Mouse (Mus musculus): ENCODE data around the gene Fam172a. TPM values are rescaled to one million over a fixed set of nuclear protein-coding genes. Genes with fewer than 3 reads are reported as not detected.

Fam172a gene
- polyA plus RNA-seq, 1 experiment from 2014 or later: 37.8 TPM

GRCm38 (mm10) chr13:78104851-78105250, 403.0 kb downstream of the Fam172a start:
- H3K27ac ChIP-seq (ENCODE audit: low read depth, low read length): no peak overlapping the region
- no peak overlapping the region for H3K9ac ChIP-seq (replicated peaks; ENCODE audit: low read depth, low read length)
- no peaks in the 10 kb centered on the region for H3K9me3 ChIP-seq (ENCODE audit: control insufficient read depth, low read length)
- H3K36me3 ChIP-seq (ENCODE audit: control insufficient read depth, insufficient read depth, low read length): no peaks in the 10 kb centered on the region
- H3K4me1 ChIP-seq (ENCODE audit: control insufficient read depth, insufficient read depth, low read length): no peaks in the 10 kb centered on the region
- WGBS: 87% methylated on average over 3 of the region's 3 CpGs
- H3K27me3 ChIP-seq (ENCODE audit: control insufficient read depth, insufficient read depth, low read length): no peaks in the 10 kb centered on the region
- H3K4me3 ChIP-seq (ENCODE audit: low read depth, low read length): no peak overlapping the region
- no peak for ATAC-seq (ENCODE audit: low read depth)
- H3K4me2 ChIP-seq (ENCODE audit: low read depth, low read length): no peak overlapping the region

GRCm38 (mm10) chr13:78110648-78111047, 408.8 kb downstream of the Fam172a start:
- Histone ChIP-seq H3K4me3 (ENCODE audit: low read depth, low read length) (no peak overlapping the region), H3K27me3 (ENCODE audit: control insufficient read depth, insufficient read depth, low read length) (no peaks in the 10 kb centered on the region), H3K4me2 (ENCODE audit: low read depth, low read length) (no peak overlapping the region), H3K27ac (ENCODE audit: low read depth, low read length) (no peak overlapping the region), H3K36me3 (ENCODE audit: control insufficient read depth, insufficient read depth, low read length) (no peaks in the 10 kb centered on the region), H3K9me3 (ENCODE audit: control insufficient read depth, low read length) (no peaks in the 10 kb centered on the region), H3K4me1 (ENCODE audit: control insufficient read depth, insufficient read depth, low read length) (no peaks in the 10 kb centered on the region), H3K9ac (replicated peaks; ENCODE audit: low read depth, low read length) (no peak overlapping the region)
- ATAC-seq (ENCODE audit: low read depth): no peak
- 69% methylated on average over 4 of the region's 4 CpGs for WGBS

- ATAC-seq (ENCODE audit: low read depth): no peak
- H3K4me1 ChIP-seq (ENCODE audit: control insufficient read depth, insufficient read depth, low read length): no peaks in the 10 kb centered on the region
- no peak overlapping the region for H3K9ac ChIP-seq (replicated peaks; ENCODE audit: low read depth, low read length)
- H3K36me3 ChIP-seq (ENCODE audit: control insufficient read depth, insufficient read depth, low read length): no peaks in the 10 kb centered on the region
- H3K4me2 ChIP-seq (ENCODE audit: low read depth, low read length): no peak overlapping the region
- H3K9me3 ChIP-seq (ENCODE audit: control insufficient read depth, low read length): no peaks in the 10 kb centered on the region
- no peak overlapping the region for H3K27ac ChIP-seq (ENCODE audit: low read depth, low read length)
- 87% methylated on average over 4 of the region's 4 CpGs for WGBS
- H3K27me3 ChIP-seq (ENCODE audit: control insufficient read depth, insufficient read depth, low read length): no peaks in the 10 kb centered on the region
- no peak overlapping the region for H3K4me3 ChIP-seq (ENCODE audit: low read depth, low read length)
These were observed 412.1 kb downstream of the Fam172a start for GRCm38 (mm10) chr13:78113978-78114377.

- ATAC-seq (ENCODE audit: low read depth): no peak
- WGBS: 79% methylated on average over 1 of the region's 1 CpGs
These were observed 416.9 kb downstream of the Fam172a start for GRCm38 (mm10) chr13:78118715-78119114.

GRCm38 (mm10) chr13:78121991-78122390, 420.2 kb downstream of the Fam172a start:
- H3K27me3 ChIP-seq (ENCODE audit: control insufficient read depth, insufficient read depth, low read length): no peaks in the 10 kb centered on the region
- no peak overlapping the region for H3K9ac ChIP-seq (replicated peaks; ENCODE audit: low read depth, low read length)
- 93% methylated on average over 7 of the region's 7 CpGs for WGBS
- H3K9me3 ChIP-seq (ENCODE audit: control insufficient read depth, low read length): no peaks in the 10 kb centered on the region
- H3K4me1 ChIP-seq (ENCODE audit: control insufficient read depth, insufficient read depth, low read length): no peaks in the 10 kb centered on the region
- H3K4me2 ChIP-seq (ENCODE audit: low read depth, low read length): no peak overlapping the region
- H3K4me3 ChIP-seq (ENCODE audit: low read depth, low read length): no peak overlapping the region
- H3K36me3 ChIP-seq (ENCODE audit: control insufficient read depth, insufficient read depth, low read length): no peaks in the 10 kb centered on the region
- no peak for ATAC-seq (ENCODE audit: low read depth)
- no peak overlapping the region for H3K27ac ChIP-seq (ENCODE audit: low read depth, low read length)

More at GRCm38 (mm10) chr13:78118715-78119114, 416.9 kb downstream of the Fam172a start:
- Histone ChIP-seq H3K27ac (ENCODE audit: low read depth, low read length) (no peak overlapping the region), H3K9ac (replicated peaks; ENCODE audit: low read depth, low read length) (no peak overlapping the region), H3K4me3 (ENCODE audit: low read depth, low read length) (no peak overlapping the region), H3K27me3 (ENCODE audit: control insufficient read depth, insufficient read depth, low read length) (no peaks in the 10 kb centered on the region), H3K9me3 (ENCODE audit: control insufficient read depth, low read length) (no peaks in the 10 kb centered on the region), H3K36me3 (ENCODE audit: control insufficient read depth, insufficient read depth, low read length) (no peaks in the 10 kb centered on the region), H3K4me1 (ENCODE audit: control insufficient read depth, insufficient read depth, low read length) (no peaks in the 10 kb centered on the region), H3K4me2 (ENCODE audit: low read depth, low read length) (no peak overlapping the region)

- no peaks in the 10 kb centered on the region for H3K9me3 ChIP-seq (ENCODE audit: control insufficient read depth, low read length)
- no peak overlapping the region for H3K9ac ChIP-seq (replicated peaks; ENCODE audit: low read depth, low read length)
- no peaks in the 10 kb centered on the region for H3K36me3 ChIP-seq (ENCODE audit: control insufficient read depth, insufficient read depth, low read length)
- WGBS: 93% methylated on average over 4 of the region's 4 CpGs
- no peak for ATAC-seq (ENCODE audit: low read depth)
- H3K27ac ChIP-seq (ENCODE audit: low read depth, low read length): no peak overlapping the region
- no peaks in the 10 kb centered on the region for H3K27me3 ChIP-seq (ENCODE audit: control insufficient read depth, insufficient read depth, low read length)
- H3K4me1 ChIP-seq (ENCODE audit: control insufficient read depth, insufficient read depth, low read length): no peaks in the 10 kb centered on the region
- no peak overlapping the region for H3K4me2 ChIP-seq (ENCODE audit: low read depth, low read length)
- no peak overlapping the region for H3K4me3 ChIP-seq (ENCODE audit: low read depth, low read length)
These were observed 422.1 kb downstream of the Fam172a start for GRCm38 (mm10) chr13:78123911-78124426.

GRCm38 (mm10) chr13:78157465-78157864, 455.6 kb downstream of the Fam172a start:
- no peak overlapping the region for H3K9ac ChIP-seq (replicated peaks; ENCODE audit: low read depth, low read length)
- H3K27me3 ChIP-seq (ENCODE audit: control insufficient read depth, insufficient read depth, low read length): no peaks in the 10 kb centered on the region
- H3K4me1 ChIP-seq (ENCODE audit: control insufficient read depth, insufficient read depth, low read length): 0 out of 2 replicates have a peak, but pooled peaks cover 5% of the 10 kb centered on the region
- no peak overlapping the region for H3K27ac ChIP-seq (ENCODE audit: low read depth, low read length)
- 77% methylated on average over 5 of the region's 5 CpGs for WGBS
- no peaks in the 10 kb centered on the region for H3K36me3 ChIP-seq (ENCODE audit: control insufficient read depth, insufficient read depth, low read length)
- no peak overlapping the region for H3K4me2 ChIP-seq (ENCODE audit: low read depth, low read length)
- H3K4me3 ChIP-seq (ENCODE audit: low read depth, low read length): no peak overlapping the region
- H3K9me3 ChIP-seq (ENCODE audit: control insufficient read depth, low read length): no peaks in the 10 kb centered on the region
- ATAC-seq (ENCODE audit: low read depth): no peak

GRCm38 (mm10) chr13:78162149-78162548, 460.3 kb downstream of the Fam172a start:
- Histone ChIP-seq H3K4me2 (ENCODE audit: low read depth, low read length) (no peak overlapping the region), H3K9ac (replicated peaks; ENCODE audit: low read depth, low read length) (no peak overlapping the region), H3K9me3 (ENCODE audit: control insufficient read depth, low read length) (no peaks in the 10 kb centered on the region), H3K4me3 (ENCODE audit: low read depth, low read length) (no peak overlapping the region), H3K4me1 (ENCODE audit: control insufficient read depth, insufficient read depth, low read length) (peaks cover 12% of the 10 kb centered on the region; the same call in 1 of the 2 replicates), H3K27ac (ENCODE audit: low read depth, low read length) (no peak overlapping the region), H3K27me3 (ENCODE audit: control insufficient read depth, insufficient read depth, low read length) (no peaks in the 10 kb centered on the region), H3K36me3 (ENCODE audit: control insufficient read depth, insufficient read depth, low read length) (no peaks in the 10 kb centered on the region)
- WGBS: 16% methylated on average over 2 of the region's 2 CpGs
- ATAC-seq (ENCODE audit: low read depth): peak; percentile 71

GRCm38 (mm10) chr13:78163087-78163958, 461.5 kb downstream of the Fam172a start:
- no peaks in the 10 kb centered on the region for H3K9me3 ChIP-seq (ENCODE audit: control insufficient read depth, low read length)
- H3K4me1 ChIP-seq (ENCODE audit: control insufficient read depth, insufficient read depth, low read length): peaks cover 12% of the 10 kb centered on the region; the same call in 1 of the 2 replicates
- peak; percentile 92 for ATAC-seq (ENCODE audit: low read depth)
- peak overlapping the region; percentile 68 for H3K4me3 ChIP-seq (ENCODE audit: low read depth, low read length)
- H3K36me3 ChIP-seq (ENCODE audit: control insufficient read depth, insufficient read depth, low read length): no peaks in the 10 kb centered on the region
- H3K4me2 ChIP-seq (ENCODE audit: low read depth, low read length): peak overlapping the region; percentile 92
- H3K27ac ChIP-seq (ENCODE audit: low read depth, low read length): peak overlapping the region; percentile 82
- H3K27me3 ChIP-seq (ENCODE audit: control insufficient read depth, insufficient read depth, low read length): no peaks in the 10 kb centered on the region
- H3K9ac ChIP-seq (replicated peaks; ENCODE audit: low read depth, low read length): peak overlapping the region; percentile 64
- under 1% methylated on average over 85 of the region's 86 CpGs for WGBS
